Mouse (Mus musculus): ENCODE measurements around the gene Grm4. TPM values are rescaled to one million over a fixed set of nuclear protein-coding genes. Genes with fewer than 3 reads are reported as not detected.

Gene Grm4
- total and polyA plus RNA-seq, 3 experiments, result not detected

- Histone ChIP-seq H3K9ac (ENCODE audit: insufficient read depth, low read depth) (no peak overlapping the region), H3K4me1 (ENCODE audit: control insufficient read depth in 1 of 2, insufficient read depth in 2 of 2) (peaks cover 9 to 26% of the 10 kb centered on the region in 2 experiments), H3K4me2 (ENCODE audit: insufficient read depth, low read depth, poor library complexity, severe bottlenecking) (no peak overlapping the region), H3K36me3 (replicated peaks in 1 of 2; ENCODE audit: control insufficient read depth in 1 of 2, insufficient read depth in 1 of 2, low read length in 1 of 2) (no peaks in the 10 kb centered on the region), H3K27me3 (replicated peaks) (peaks cover 55% of the 10 kb centered on the region), H3K79me2 (replicated peaks; ENCODE audit: control insufficient read depth, extremely low read depth, insufficient read depth, poor library complexity, severe bottlenecking) (no peaks in the 10 kb centered on the region), H3K9me3 (replicated peaks; ENCODE audit: low read length) (peaks cover 5% of the 10 kb centered on the region), H3K4me3 (replicated peaks in 1 of 3; ENCODE audit: low read depth in 2 of 3, low read length in 2 of 3, poor library complexity in 1 of 3) (no peak overlapping the region), H3K27ac (ENCODE audit: insufficient read depth, low read depth) (no peak overlapping the region)
- no peak for TF ChIP-seq TBP (conservative IDR thresholded peaks at IDR 0.05; ENCODE audit: low read depth, low read length)
- in situ Hi-C loops (cut with MboI; ENCODE audit: low pct_ligation_motif_present, low pct_unique_long_range_greater_than_20kb, low sequenced_read_pairs), result loop anchor here (25.0 kb wide), 1 partner anchor 468 kb away; the partner anchor contains the start of gene Bak1
- DNase-seq (ENCODE audit: extremely low read depth), result no peak
- dilution Hi-C loops (cut with MboI; ENCODE audit: extremely low pct_ligation_motif_present, extremely low pct_unique_long_range_greater_than_20kb, low sequenced_read_pairs), result no loop called here
Observed at GRCm38 (mm10) chr17:27505221-27505881, 15.9 kb downstream of the Grm4 start.

GRCm38 (mm10) chr17:27503869-27504268 is 17.3 kb downstream of the Grm4 start:
- Histone ChIP-seq H3K36me3 (replicated peaks in 1 of 2; ENCODE audit: control insufficient read depth in 1 of 2, insufficient read depth in 1 of 2, low read length in 1 of 2) (no peaks in the 10 kb centered on the region), H3K4me2 (ENCODE audit: insufficient read depth, low read depth, poor library complexity, severe bottlenecking) (no peak overlapping the region), H3K4me1 (ENCODE audit: control insufficient read depth in 1 of 2, insufficient read depth in 2 of 2) (peaks cover 9 to 40% of the 10 kb centered on the region in 2 experiments), H3K9me3 (replicated peaks; ENCODE audit: low read length) (peaks cover 5% of the 10 kb centered on the region), H3K4me3 (replicated peaks in 1 of 3; ENCODE audit: low read depth in 2 of 3, low read length in 2 of 3, poor library complexity in 1 of 3) (no peak overlapping the region), H3K27ac (ENCODE audit: insufficient read depth, low read depth) (no peak overlapping the region), H3K9ac (ENCODE audit: insufficient read depth, low read depth) (no peak overlapping the region), H3K27me3 (replicated peaks) (peaks cover 42% of the 10 kb centered on the region), H3K79me2 (replicated peaks; ENCODE audit: control insufficient read depth, extremely low read depth, insufficient read depth, poor library complexity, severe bottlenecking) (no peaks in the 10 kb centered on the region)
- DNase-seq (ENCODE audit: extremely low read depth), result no peak
- TF ChIP-seq USF2 (conservative IDR thresholded peaks at IDR 0.05; ENCODE audit: low read depth, low read length) (no peak), BHLHE40 (IDR thresholded peaks at IDR 0.05; ENCODE audit: low read depth, low read length) (no peak), POLR2AphosphoS2 (IDR thresholded peaks at IDR 0.05; ENCODE audit: low read depth, low read length) (no peak), E2F4 (IDR thresholded peaks at IDR 0.05; ENCODE audit: insufficient replicate concordance, low read depth, low read length) (no peak)
- dilution Hi-C loops (cut with MboI; ENCODE audit: extremely low pct_ligation_motif_present, extremely low pct_unique_long_range_greater_than_20kb, low sequenced_read_pairs), result no loop called here
- in situ Hi-C loops (cut with MboI; ENCODE audit: low pct_ligation_motif_present, low pct_unique_long_range_greater_than_20kb, low sequenced_read_pairs), result loop anchor here (25.0 kb wide), 1 partner anchor 467 kb away; the partner anchor contains the start of gene Bak1

- Histone ChIP-seq H3K4me3 (replicated peaks in 1 of 3; ENCODE audit: low read depth in 2 of 3, low read length in 2 of 3, poor library complexity in 1 of 3) (no peak overlapping the region), H3K27ac (ENCODE audit: insufficient read depth, low read depth) (no peak overlapping the region), H3K79me2 (replicated peaks; ENCODE audit: control insufficient read depth, extremely low read depth, insufficient read depth, poor library complexity, severe bottlenecking) (no peaks in the 10 kb centered on the region), H3K36me3 (replicated peaks in 1 of 2; ENCODE audit: control insufficient read depth in 1 of 2, insufficient read depth in 1 of 2, low read length in 1 of 2) (no peaks in the 10 kb centered on the region), H3K9me3 (replicated peaks; ENCODE audit: low read length) (peaks cover 5% of the 10 kb centered on the region), H3K27me3 (replicated peaks) (peaks cover 32% of the 10 kb centered on the region), H3K9ac (ENCODE audit: insufficient read depth, low read depth) (no peak overlapping the region), H3K4me2 (ENCODE audit: insufficient read depth, low read depth, poor library complexity, severe bottlenecking) (no peak overlapping the region), H3K4me1 (ENCODE audit: control insufficient read depth in 1 of 2, insufficient read depth in 2 of 2) (peaks cover 9 to 49% of the 10 kb centered on the region in 2 experiments)
- dilution Hi-C loops (cut with MboI; ENCODE audit: extremely low pct_ligation_motif_present, extremely low pct_unique_long_range_greater_than_20kb, low sequenced_read_pairs) (no loop called here), in situ Hi-C loops (cut with MboI; ENCODE audit: low pct_ligation_motif_present, low pct_unique_long_range_greater_than_20kb, low sequenced_read_pairs) (loop anchor here (25.0 kb wide), 1 partner anchor 466 kb away; the partner anchor contains the start of gene Bak1)
- no peak for TF ChIP-seq SMC3 (IDR thresholded peaks at IDR 0.05; ENCODE audit: low read depth, low read length)
- DNase-seq (ENCODE audit: extremely low read depth), result no peak
Observed at GRCm38 (mm10) chr17:27502736-27503445, 18.3 kb downstream of the Grm4 start.

Data from CH12.LX (cell line).